Mouse (Mus musculus) layer of hippocampus, adult 9-10 months (tissue): Measurements from ENCODE around the gene Ddx56.

Experiments used
- DNase-seq: peaks from one replicate; pipeline ENCODE4 v3.0.0; 2022; ENCODE audit warnings: low spot score

Ddx56 gene

GRCm38 (mm10) chr11:6267320-6268254, at the start of gene Ddx56:
Gene Ddx56 (minus strand): TSS chr11:6267772.
- peak; percentile 93 for DNase-seq

- DNase-seq: no peak
Observed at GRCm38 (mm10) chr11:6316821-6317220, 49.2 kb upstream of the Ddx56 start.

GRCm38 (mm10) chr11:6313874-6314406, 46.4 kb upstream of the Ddx56 start:
- DNase-seq: no peak

DNA sequence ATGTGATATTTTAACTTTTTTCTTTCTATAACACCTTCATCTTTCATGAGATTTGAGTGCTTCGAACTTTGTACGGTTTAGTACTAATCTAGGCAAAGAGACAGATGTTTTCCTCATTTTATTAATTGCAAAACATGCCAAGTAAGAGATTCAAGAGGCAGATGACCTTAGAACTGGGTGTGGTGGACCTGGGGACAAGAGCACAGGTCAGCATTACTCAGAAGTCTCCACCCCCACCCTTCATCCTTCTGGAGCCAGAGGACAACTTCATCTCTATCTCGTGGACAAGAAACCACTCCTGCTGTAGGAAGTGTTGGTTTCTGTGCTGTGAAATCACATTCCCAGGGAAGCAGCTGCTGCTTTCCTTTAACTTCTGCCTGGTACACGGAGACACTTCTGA, 40.6 kb upstream of the Ddx56 start:
- no peak for DNase-seq

DNA sequence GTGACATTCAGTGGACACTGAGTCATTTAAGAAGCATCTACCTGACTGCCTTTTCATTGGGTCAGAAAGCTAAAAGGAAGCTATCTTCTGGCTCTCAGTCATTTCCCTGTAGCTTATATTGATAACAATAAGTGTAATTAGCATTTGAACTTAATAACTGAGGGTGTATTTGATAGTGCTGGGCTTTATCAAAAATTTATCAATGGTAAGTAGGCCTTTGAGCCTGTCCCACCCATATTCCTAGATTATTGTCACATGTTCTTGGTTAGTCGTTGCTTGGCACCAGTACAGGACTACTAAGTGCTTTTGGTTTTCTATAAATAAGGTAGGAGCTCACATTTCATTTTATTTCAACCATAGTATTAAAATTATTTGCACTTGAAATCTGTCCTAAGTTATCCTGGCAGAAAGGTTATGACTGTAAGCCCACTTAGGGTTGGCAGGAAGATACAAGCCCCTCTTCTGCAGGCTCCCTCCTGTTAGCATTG, 38.4 kb upstream of the Ddx56 start:
- no peak for DNase-seq

DNA sequence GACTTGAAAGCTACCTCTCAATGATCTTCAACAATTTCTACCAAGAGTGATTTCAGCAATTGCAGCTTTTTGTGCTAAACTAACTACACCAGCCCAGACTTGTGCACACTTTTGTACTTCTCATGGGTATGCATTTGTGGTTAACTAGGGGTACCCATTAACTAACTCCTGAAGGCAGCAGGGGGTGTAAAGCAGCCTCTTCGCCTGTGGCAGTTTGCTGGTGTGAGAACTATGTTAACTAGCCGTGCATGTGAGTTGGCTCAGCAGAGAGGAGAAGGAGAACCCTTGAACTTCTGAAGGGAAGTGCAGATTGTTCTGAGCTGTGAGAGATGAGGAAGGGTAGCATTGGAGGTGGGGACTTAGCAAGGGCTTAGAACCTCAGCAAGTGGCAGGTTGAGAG, 35.2 kb upstream of the Ddx56 start:
- DNase-seq: no peak

- DNase-seq: no peak
Observed at GRCm38 (mm10) chr11:6299435-6299834, 31.9 kb upstream of the Ddx56 start.

DNA sequence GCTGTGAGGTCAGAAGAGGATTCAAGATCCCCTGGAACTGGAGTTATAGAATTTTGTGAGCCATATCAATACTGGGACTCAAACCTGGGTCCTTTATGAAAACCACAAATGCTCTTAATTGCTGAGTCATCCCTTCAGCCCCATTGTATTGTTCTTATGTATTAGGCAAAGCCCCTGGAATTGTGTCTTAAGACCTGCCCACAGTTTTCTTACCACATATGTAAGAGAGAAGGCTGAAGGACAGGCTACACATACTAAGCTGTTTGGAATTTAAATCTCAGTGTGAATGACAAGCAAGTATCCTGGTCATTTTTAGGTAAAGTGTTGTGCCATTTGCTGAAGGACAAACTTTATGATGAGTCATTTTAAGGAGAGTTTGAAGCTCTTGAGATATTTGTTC, 28.5 kb upstream of the Ddx56 start:
- no peak for DNase-seq

DNA sequence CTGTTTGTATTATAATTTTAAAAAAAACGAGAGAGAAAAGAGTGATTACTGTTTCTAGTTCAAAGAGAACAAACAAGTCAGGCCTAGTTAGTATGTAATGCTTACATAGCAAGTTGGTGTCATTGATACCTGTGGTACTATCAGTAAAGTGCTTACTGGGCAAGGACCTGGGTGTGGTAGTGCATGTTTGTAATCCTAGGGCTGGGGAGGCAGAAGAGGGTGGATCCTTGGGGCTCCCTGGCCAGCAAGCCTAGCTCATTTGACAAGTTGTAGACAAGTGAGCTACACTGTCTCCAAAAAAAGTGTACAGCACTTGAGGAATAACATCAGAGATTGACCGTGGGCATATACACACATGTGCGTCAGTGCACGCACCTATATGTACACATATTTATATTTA, 27.1 kb upstream of the Ddx56 start:
- DNase-seq: no peak

DNA sequence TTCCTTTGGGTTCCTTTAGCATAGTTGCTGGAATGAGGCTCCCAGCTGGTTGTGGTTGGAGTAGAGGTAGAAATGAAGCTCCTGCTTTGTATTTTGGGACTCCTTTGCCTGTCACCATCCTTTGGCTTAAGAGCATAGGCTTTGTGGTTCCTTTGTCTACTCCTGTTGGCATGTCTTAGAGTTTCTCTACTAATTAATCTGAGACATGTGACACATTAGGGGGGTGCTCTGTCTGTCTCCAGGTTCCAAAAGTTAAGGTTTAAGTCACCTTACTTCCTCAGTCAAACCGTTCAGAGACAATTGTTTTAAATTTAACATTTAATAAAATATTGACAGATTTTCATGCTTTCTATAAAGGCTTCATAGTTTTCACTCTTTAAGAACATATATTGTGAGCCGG, 26.0 kb upstream of the Ddx56 start:
- DNase-seq: no peak

- no peak for DNase-seq
Observed at GRCm38 (mm10) chr11:6292988-6293349, 25.4 kb upstream of the Ddx56 start.

- peak; percentile 71 for DNase-seq
Observed at GRCm38 (mm10) chr11:6292116-6292987, 24.8 kb upstream of the Ddx56 start.

GRCm38 (mm10) chr11:6291401-6292115, 24.0 kb upstream of the Ddx56 start, which contains the start of gene Ogdh:
Gene Ogdh (plus strand): TSS chr11:6291633.
- peak; percentile 96 for DNase-seq

- no peak for DNase-seq
Observed at GRCm38 (mm10) chr11:6290883-6291282, 23.3 kb upstream of the Ddx56 start.

DNA sequence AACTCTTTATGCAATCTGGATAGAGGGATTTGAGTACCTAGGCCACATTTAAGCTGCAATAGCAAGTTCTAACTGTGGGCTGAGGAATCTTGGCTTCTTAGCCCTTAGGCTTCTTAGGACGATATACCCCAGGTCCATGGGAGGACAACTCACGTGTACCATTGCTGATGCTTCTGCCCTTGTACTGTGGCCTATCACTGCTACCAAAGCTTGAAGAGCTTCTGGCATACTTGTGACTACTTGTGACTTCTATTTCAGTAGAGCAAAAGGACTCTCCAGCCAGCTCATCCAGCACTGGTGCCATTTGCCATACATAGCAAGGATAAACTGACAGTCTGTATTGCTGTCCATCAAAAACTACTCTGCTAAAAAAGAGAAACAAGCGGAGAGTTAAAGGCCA, 22.6 kb upstream of the Ddx56 start:
- no peak for DNase-seq

DNA sequence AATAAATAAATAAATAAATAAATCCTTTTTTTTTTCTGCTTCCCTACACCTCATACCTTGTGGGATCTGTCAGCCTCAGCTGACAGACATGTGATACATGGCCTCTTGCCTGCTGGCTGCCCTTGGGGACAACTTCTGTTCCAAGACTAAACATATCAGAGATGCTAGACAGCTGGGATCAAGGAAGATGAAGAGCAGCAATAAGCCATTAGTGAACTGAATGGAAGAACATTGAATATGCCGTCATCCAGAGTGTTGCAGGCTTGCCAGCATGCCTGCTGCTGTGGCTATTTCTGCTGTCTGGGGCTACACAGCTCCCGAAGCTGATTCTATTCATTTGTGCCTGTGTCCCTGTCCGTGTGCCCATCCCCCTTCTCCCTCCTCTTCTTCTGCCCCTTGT, 15.4 kb upstream of the Ddx56 start:
- no peak for DNase-seq

GRCm38 (mm10) chr11:6276466-6276865, 8.9 kb upstream of the Ddx56 start:
- DNase-seq: no peak

- DNase-seq: no peak
Observed at GRCm38 (mm10) chr11:6275094-6275484, 7.5 kb upstream of the Ddx56 start.

- DNase-seq: peak; percentile 98
Observed at GRCm38 (mm10) chr11:6274387-6275093, 7.0 kb upstream of the Ddx56 start, which contains the start of gene Tmed4. Gene Tmed4 (minus strand): TSS chr11:6274870.

DNA sequence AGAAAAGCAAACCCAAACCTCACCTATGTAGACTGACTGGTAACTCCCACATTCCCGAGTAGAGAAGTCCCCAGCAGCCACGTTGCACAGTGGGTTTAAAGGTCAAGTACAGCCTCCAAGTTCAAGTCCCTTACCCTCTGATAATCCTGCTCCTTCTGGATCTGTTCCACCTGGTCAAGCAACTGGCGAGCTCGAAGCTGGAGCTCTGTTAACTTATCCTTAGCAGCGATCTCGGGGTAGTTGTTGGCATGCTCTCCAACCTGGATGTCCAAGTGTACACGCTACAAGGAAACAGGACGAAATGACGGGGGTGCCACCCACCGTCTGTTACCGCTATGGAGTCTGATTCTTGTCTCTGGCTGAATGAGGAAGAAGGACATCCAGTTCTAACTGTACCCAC, 6.0 kb upstream of the Ddx56 start:
- no peak for DNase-seq

DNA sequence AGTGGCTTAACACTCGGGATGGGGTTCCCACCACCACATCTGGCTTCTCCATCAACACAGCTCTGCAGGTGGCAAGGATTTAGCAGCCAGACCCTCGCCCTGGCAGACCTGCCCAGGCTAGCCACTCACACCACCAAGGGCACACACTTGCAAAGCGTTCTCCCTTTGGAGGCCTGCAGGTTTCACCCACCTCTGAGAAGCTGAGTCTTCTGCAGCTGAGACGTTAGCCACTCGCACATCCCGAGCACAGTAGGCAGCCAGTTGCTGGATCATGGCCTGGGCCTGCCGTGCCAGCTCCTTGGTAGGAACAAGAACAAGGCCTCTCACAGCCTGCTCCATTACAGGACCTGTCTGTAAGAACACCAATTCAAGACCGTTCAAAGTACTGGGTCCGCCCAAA, 951 bp downstream of the Ddx56 start:
- DNase-seq: no peak
